Mouse (Mus musculus) C2C12 (cell line): ENCODE measurements at regions not wholly inside any gene's neighbourhood (a gene's known extent, or its start where the extent isn't known, plus 50 kb on each side); places are given as distances from the start of the nearest gene placed in this dataset.

Source experiments
- H3K27me3 ChIP-seq: one replicate; pipeline ENCODE4 v1.6.1; 2011; ENCODE audit not compliant: control insufficient read depth, insufficient read depth, insufficient read length
- H3K36me3 ChIP-seq: one replicate; pipeline ENCODE4 v1.6.1; 2011; ENCODE audit not compliant: control insufficient read depth, insufficient read depth
- H3K4me3 ChIP-seq: one replicate; pipeline ENCODE4 v1.5.1; 2011; ENCODE audit warnings: mild to moderate bottlenecking, control low read depth; ENCODE audit not compliant: poor library complexity, insufficient read depth, severe bottlenecking
- H3K79me2 ChIP-seq: one replicate; pipeline ENCODE4 v1.6.1; 2011; ENCODE audit not compliant: control insufficient read depth, insufficient read depth
- H3K79me3 ChIP-seq: one replicate; pipeline ENCODE4 v1.6.1; 2011; ENCODE audit warnings: low read depth, control low read depth
- H3ac ChIP-seq: one replicate; pipeline ENCODE3; 2011; ENCODE audit warnings: low read depth; ENCODE audit not compliant: control insufficient read depth, insufficient read length
- CEBPB ChIP-seq: IDR thresholded peaks from one replicate; pipeline ENCODE4 v1.6.1; 2011; ENCODE audit warnings: low read depth, mild to moderate bottlenecking, control low read depth, moderate library complexity
- CTCF ChIP-seq: IDR thresholded peaks from one replicate; pipeline ENCODE4 v1.5.1; 2011; ENCODE audit not compliant: control insufficient read depth, insufficient read depth, insufficient read length
- FOSL1 ChIP-seq: IDR thresholded peaks from one replicate; pipeline ENCODE4 v1.8.0; 2011; ENCODE audit warnings: mild to moderate bottlenecking, low read length; ENCODE audit not compliant: poor library complexity, insufficient read depth, severe bottlenecking
- MAX ChIP-seq: IDR thresholded peaks from one replicate; pipeline ENCODE4 v1.6.1; 2011; ENCODE audit warnings: mild to moderate bottlenecking, control low read depth
- MYOD1 ChIP-seq: IDR thresholded peaks from one replicate; pipeline ENCODE4 v1.6.1; 2011; ENCODE audit warnings: low read depth; ENCODE audit not compliant: control insufficient read depth, insufficient read length
- MYOG ChIP-seq: IDR thresholded peaks from one replicate; pipeline ENCODE4 v1.6.1; 2011; ENCODE audit not compliant: control insufficient read depth, insufficient read length; ENCODE audit errors: extremely low read depth
- USF1 ChIP-seq: IDR thresholded peaks from one replicate; pipeline ENCODE4 v1.6.1; 2011; ENCODE audit warnings: low read depth, mild to moderate bottlenecking, control low read depth, moderate library complexity

DNA sequence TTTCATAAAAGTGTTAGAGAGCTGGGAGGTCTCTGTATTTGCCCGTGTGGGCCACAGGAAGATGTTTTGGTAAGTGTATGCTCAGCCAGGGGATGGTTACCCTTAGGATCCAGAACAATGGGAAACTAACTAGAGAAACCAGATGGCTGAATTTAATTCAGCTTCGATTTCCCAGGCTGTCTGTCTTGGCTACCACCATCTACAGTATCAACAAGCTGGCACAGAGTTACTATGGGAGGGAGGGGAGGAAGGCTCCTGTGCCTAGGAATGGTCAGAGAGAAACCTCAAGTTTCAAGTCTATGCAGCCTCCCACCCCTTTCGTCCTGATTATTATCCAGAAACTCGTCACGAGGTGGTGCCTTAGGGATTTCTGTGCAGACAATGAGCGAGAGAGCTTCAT is 55.6 kb upstream of the Abcd3 start:
- Histone ChIP-seq H3K36me3 (no peaks in the 10 kb centered on the region), H3K27me3 (peaks cover 19% of the 10 kb centered on the region), H3K4me3 (no peak overlapping the region), H3K79me2 (no peaks in the 10 kb centered on the region), H3K79me3 (no peaks in the 10 kb centered on the region), H3ac (no peak overlapping the region)
- TF ChIP-seq MYOG (no peak), MAX (no peak), MYOD1 (no peak), USF1 (no peak), CTCF (no peak), CEBPB (no peak)

DNA sequence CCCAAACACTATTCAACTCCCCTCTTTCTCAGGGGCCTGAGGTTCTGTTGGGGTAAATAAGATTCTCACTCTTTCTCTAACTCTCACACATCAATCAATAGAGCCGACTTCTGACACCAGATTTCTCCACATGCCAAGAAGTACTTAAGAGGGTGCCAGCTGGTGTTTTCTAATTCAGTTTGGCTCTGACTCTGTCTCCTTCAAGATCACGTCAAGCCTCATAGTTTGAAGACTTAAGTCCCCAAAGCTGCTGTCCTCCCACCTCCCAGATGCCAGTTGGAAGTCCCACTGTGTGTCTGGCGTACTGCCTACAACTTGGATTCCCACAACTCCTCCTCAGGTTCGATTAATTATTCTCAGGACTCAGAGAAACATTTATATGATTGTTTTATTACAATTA is 54.6 kb upstream of the Abcd3 start:
- H3K27me3 ChIP-seq: peaks cover 19% of the 10 kb centered on the region
- no peaks in the 10 kb centered on the region for H3K79me3 ChIP-seq
- no peak overlapping the region for H3K4me3 ChIP-seq
- H3K79me2 ChIP-seq: no peaks in the 10 kb centered on the region
- no peaks in the 10 kb centered on the region for H3K36me3 ChIP-seq
- no peak overlapping the region for H3ac ChIP-seq
- TF ChIP-seq MAX (no peak), CEBPB (no peak), MYOD1 (no peak), FOSL1 (no peak), CTCF (no peak), USF1 (no peak), MYOG (no peak)

DNA sequence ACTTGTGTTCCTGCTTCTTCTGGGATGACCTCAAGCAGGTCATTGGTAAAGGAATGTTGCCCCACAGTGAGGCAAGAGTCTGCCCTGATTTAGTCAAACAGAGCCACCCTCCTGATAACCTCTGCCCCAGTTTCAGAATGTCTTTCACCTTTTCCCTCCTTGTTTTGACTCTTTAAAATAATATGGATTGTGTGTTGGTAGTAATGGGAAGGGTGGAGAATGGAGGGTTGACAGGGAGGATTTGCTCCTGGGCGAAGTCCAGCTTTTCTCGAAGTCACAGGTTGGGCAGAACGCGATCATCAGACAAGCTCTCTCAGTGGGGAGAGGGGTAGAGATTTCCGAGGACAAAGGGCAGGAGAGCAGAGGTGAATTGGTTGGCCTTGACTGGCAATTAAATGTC is 52.2 kb upstream of the Abcd3 start:
- TF ChIP-seq MYOG (no peak), MYOD1 (no peak), FOSL1 (no peak), CTCF (no peak)
- no peaks in the 10 kb centered on the region for H3K79me2 ChIP-seq

GRCm38 (mm10) chr3:121864734-121865445 is 49.8 kb upstream of the Abcd3 start:
- no peak for TF ChIP-seq MYOG
- TF ChIP-seq MYOD1: no peak
- TF ChIP-seq MAX: no peak
- TF ChIP-seq CEBPB: no peak
- no peak for TF ChIP-seq FOSL1
- no peak for TF ChIP-seq USF1
- TF ChIP-seq CTCF: no peak
- H3ac ChIP-seq: no peak overlapping the region
- no peaks in the 10 kb centered on the region for H3K79me2 ChIP-seq
- H3K36me3 ChIP-seq: no peaks in the 10 kb centered on the region
- H3K79me3 ChIP-seq: no peaks in the 10 kb centered on the region
- H3K4me3 ChIP-seq: no peak overlapping the region
- peaks cover 27% of the 10 kb centered on the region for H3K27me3 ChIP-seq

More for the DNA sequence above, 52.2 kb upstream of the Abcd3 start:
- Histone ChIP-seq H3K79me3 (no peaks in the 10 kb centered on the region), H3ac (no peak overlapping the region), H3K36me3 (no peaks in the 10 kb centered on the region), H3K4me3 (no peak overlapping the region), H3K27me3 (peaks cover 28% of the 10 kb centered on the region)
